Mouse (Mus musculus) embryonic facial prominence, embryonic 11.5 days (tissue): ENCODE results near the gene Apom. TPM values are rescaled to one million over a fixed set of nuclear protein-coding genes. Genes with fewer than 3 reads are reported as not detected.

Source experiments
- ATAC-seq: fragments of 200-750 bp; cut with Nextera tagmentation; replicated peaks from 2 replicates; pipeline ENCODE4 v1.8.0; 2017; ENCODE audit warnings: low read depth; ENCODE audit not compliant: insufficient number of reproducible peaks, low FRiP score, low TSS enrichment
- DNase-seq: peaks from one replicate; pipeline ENCODE4 v3.0.0-alpha.2; 2015; ENCODE audit warnings: low spot score
- H3K27ac ChIP-seq: fragments of 300-500 bp; sonication (generic); replicated peaks from 2 replicates; pipeline ENCODE4 v1.5.1; 2014; ENCODE audit warnings: mild to moderate bottlenecking, low read depth, low read length, control low read depth
- H3K27me3 ChIP-seq: fragments of 300-500 bp; sonication (generic); 2 replicates; pipeline ENCODE4 v1.6.1; 2014; ENCODE audit warnings: mild to moderate bottlenecking, low read length, moderate library complexity, mixed read lengths; ENCODE audit not compliant: control insufficient read depth, insufficient read depth
- H3K36me3 ChIP-seq: fragments of 300-500 bp; sonication (generic); replicated peaks from 2 replicates; pipeline ENCODE4 v1.6.1; 2014; ENCODE audit warnings: low read depth, mild to moderate bottlenecking, low read length, moderate library complexity, mixed read lengths; ENCODE audit not compliant: control insufficient read depth, insufficient read depth
- H3K4me1 ChIP-seq: fragments of 300-500 bp; sonication (generic); 2 replicates; pipeline ENCODE4 v1.6.1; 2014; ENCODE audit warnings: low read length, mixed read lengths; ENCODE audit not compliant: control insufficient read depth, insufficient read depth
- H3K4me2 ChIP-seq: fragments of 300-500 bp; sonication (generic); 2 replicates; pipeline ENCODE4 v1.6.1; 2014; ENCODE audit warnings: low read depth, mild to moderate bottlenecking, control low read depth, low read length, moderate library complexity
- H3K4me3 ChIP-seq: fragments of 300-500 bp; sonication (generic); 2 replicates; pipeline ENCODE4 v1.5.1; 2014; ENCODE audit warnings: low read depth, low read length, control low read depth
- H3K9ac ChIP-seq: fragments of 300-500 bp; sonication (generic); replicated peaks from 2 replicates; pipeline ENCODE4 v1.6.1; 2014; ENCODE audit warnings: mild to moderate bottlenecking, control low read depth, low read length
- H3K9me3 ChIP-seq: fragments of 300-500 bp; sonication (generic); replicated peaks from 2 replicates; pipeline ENCODE4 v1.6.1; 2016; ENCODE audit warnings: mild to moderate bottlenecking, low read length, inconsistent platforms, mixed read lengths; ENCODE audit not compliant: control insufficient read depth
- WGBS: fragments of 180-500 bp; shearing (Covaris S2); extraction: QIAGEN DNeasy Blood & Tissue Kit; methylation state at CpG from one replicate; pipeline ENCODE4 v1.1.7; 2014; 5-methylcytosine and 5-hydroxymethylcytosine counted together
- polyA plus RNA-seq: library from polyadenylated mRNA; unstranded; fragments of >200 nt; fragmentation: Nextera tagmentation; extraction: Ambion mirVana; gene quantifications from 2 replicates; pipeline ENCODE4 v1.2.1, GENCODE M21; 2014

Apom gene
- polyA plus RNA-seq, 1 experiment from 2014 or later: 0.49 TPM

DNA sequence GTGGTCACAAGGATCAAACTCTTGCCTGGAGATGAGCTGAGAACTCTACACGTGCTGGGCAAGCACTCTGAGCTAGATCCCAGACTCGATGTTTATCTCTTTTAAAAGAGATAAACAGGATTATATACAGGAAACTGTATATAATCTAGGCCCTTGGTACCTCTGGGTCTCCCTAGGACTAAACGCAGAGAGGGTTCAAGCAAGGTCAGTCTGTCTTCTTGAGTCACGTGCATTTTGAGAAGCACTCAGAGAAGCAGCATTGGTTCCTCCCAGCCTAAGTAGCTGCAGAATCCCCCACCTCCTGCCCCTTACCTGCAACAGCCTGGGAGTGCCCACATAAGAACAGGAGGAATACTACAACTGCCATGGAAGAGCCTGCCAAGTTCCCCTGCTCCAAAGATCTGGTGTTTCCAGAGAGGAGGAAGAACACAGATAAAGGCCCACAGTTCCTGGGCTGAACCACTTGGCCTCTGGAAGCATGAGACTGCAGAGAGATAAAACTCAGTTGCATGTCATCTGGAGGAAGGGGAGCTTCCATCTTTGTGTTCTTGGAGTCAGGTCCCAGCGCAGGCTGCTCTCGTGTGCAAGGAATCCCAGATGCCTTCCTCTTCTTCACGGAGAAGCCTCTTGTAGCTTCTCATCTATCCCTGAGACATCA lies 46.5 kb downstream of the Apom start, which contains the start of gene Ly6g6f:
Gene Ly6g6f (minus strand): TSS at position 403 of the 658 bp plus-strand sequence.
- Histone ChIP-seq H3K9ac (no peak within 1 kb of the TSS), H3K36me3 (no peaks in the 10 kb centered on the region), H3K4me3 (no peak within 1 kb of the TSS), H3K4me2 (no peak within 1 kb of the TSS), H3K27ac (no peak within 1 kb of the TSS), H3K27me3 (no peaks in the 10 kb centered on the region), H3K4me1 (peaks cover 3% of the 10 kb centered on the region), H3K9me3 (no peaks in the 10 kb centered on the region)
- no peak for DNase-seq
- ATAC-seq: no peak
- 78% methylated on average over 7 of the region's 7 CpGs for WGBS

DNA sequence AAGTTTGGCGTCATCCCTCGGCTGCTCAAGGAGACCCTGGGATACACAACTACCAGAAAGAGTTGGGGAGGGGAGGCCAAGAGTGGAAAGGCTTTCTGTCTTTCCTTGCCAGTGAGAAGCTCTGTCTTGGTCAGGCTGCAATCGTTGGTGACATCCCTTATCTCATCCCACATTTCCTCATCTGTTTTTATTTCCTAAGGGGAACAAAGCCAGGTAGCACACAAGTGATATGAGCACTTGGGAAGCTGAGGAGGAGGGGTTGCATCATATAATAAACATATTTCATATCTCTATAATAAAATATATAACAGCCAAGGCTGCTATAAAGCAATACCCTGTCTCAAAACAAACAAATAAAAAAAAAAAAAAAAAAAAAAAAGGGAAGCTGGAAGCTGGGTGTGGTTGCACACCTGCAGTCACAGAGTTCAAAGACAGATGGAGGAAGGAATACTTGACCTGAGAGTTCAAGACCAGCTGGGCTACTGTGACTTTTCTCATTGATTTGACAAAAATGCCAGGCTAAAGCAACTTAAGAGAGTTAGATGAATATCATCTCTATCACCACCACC lies 47.8 kb downstream of the Apom start:
- Histone ChIP-seq H3K9me3 (no peaks in the 10 kb centered on the region), H3K36me3 (no peaks in the 10 kb centered on the region), H3K9ac (no peak overlapping the region), H3K27ac (no peak overlapping the region), H3K4me1 (no peaks in the 10 kb centered on the region), H3K4me2 (no peak overlapping the region), H3K4me3 (no peak overlapping the region), H3K27me3 (no peaks in the 10 kb centered on the region)
- WGBS: 72% methylated on average over 3 of the region's 3 CpGs
- DNase-seq: no peak
- no peak for ATAC-seq

DNA sequence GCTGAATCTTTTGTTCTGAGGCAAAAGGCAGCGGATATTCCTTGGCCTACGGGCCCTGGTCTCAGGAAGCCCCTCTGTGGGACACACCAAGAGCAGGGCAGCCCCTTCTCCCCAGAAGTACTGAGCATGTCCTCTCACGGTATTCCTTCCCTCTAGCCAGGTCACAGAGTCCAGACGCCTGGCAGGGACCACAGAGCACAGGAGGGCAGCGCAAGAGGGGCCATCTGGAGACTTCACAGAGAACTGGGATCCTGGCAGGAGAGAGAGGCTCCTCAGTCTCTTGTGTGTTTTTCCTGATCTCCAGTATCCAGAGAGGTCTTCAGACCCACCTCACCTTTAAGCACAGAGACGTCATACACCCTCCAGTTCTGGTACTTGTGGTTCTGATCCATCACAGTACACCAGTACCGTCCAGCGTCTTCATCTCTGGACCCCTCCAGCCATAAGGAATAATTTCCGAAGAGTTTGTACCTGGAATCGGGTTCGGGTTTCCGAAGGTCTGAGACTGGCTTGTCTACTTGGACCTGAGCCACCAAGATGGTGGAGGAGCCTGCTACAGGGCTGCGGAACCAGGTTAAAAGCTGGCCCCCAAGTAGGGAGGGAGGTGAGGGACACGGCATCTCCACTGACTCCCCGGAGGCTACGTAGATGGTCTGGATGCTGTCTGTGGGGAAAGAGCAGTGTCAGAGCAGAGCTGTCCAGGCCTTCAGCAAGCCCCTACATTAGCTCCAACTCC lies 48.8 kb downstream of the Apom start:
- DNase-seq (no peak), ATAC-seq (no peak)
- H3K27ac ChIP-seq: no peak overlapping the region
- WGBS: 84% methylated on average over 16 of the region's 16 CpGs
- no peaks in the 10 kb centered on the region for H3K36me3 ChIP-seq
- no peaks in the 10 kb centered on the region for H3K27me3 ChIP-seq
- H3K4me1 ChIP-seq: peaks cover 1% of the 10 kb centered on the region; the same call in 1 of the 2 replicates
- no peak overlapping the region for H3K4me3 ChIP-seq
- no peak overlapping the region for H3K9ac ChIP-seq
- H3K4me2 ChIP-seq: no peak overlapping the region
- H3K9me3 ChIP-seq: no peaks in the 10 kb centered on the region

DNA sequence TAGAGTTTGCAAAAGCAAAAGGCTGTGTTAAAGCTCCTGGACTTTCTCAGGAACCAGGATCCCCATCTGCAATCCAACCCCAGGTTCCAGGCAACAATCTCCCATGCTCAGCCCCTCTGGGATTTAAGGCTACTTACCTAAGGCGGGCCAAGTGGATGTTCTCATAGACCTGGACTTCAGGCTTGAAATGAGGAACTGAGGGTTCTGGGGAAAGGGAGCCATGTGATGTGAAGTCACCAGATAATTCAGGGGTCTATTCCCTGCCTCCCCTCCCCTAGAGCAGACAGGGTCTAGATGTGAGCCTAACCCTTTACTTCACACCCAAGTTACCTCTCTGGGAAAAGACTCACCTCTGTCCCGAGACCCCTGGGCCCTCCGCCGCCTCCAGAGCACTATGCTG lies 51.1 kb downstream of the Apom start:
- H3K9me3 ChIP-seq: no peaks in the 10 kb centered on the region
- no peaks in the 10 kb centered on the region for H3K36me3 ChIP-seq
- no peak overlapping the region for H3K9ac ChIP-seq
- H3K4me1 ChIP-seq: peaks cover 9% of the 10 kb centered on the region
- H3K4me3 ChIP-seq: no peak overlapping the region
- WGBS: 66% methylated on average over 4 of the region's 4 CpGs
- H3K4me2 ChIP-seq: no peak overlapping the region
- no peaks in the 10 kb centered on the region for H3K27me3 ChIP-seq
- DNase-seq: no peak
- ATAC-seq: no peak
- no peak overlapping the region for H3K27ac ChIP-seq

DNA sequence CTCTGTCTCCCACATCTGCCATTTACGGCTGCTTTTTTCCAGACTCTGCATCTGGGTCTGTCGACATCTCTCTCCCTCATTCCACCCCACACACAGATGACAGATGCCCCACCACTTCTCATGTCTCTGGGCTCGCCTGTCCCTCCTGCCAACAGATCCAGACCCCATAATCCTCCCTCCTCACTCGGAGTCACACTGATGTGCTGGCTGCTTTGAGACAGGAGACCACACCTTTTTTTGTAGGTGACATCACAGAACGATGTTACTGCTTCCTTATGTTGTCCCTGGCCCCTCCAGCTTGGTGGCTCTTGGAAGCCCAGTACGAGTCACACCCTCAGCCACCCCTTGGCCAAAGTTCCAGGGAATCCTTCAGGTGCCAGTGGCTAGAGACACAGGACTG lies 51.6 kb downstream of the Apom start:
- no peaks in the 10 kb centered on the region for H3K36me3 ChIP-seq
- ATAC-seq (no peak), DNase-seq (no peak)
- no peak overlapping the region for H3K9ac ChIP-seq
- peaks cover 9% of the 10 kb centered on the region for H3K4me1 ChIP-seq
- no peaks in the 10 kb centered on the region for H3K9me3 ChIP-seq
- no peak overlapping the region for H3K4me3 ChIP-seq
- no peak overlapping the region for H3K27ac ChIP-seq
- H3K27me3 ChIP-seq: no peaks in the 10 kb centered on the region
- 67% methylated on average over 6 of the region's 6 CpGs for WGBS
- no peak overlapping the region for H3K4me2 ChIP-seq

DNA sequence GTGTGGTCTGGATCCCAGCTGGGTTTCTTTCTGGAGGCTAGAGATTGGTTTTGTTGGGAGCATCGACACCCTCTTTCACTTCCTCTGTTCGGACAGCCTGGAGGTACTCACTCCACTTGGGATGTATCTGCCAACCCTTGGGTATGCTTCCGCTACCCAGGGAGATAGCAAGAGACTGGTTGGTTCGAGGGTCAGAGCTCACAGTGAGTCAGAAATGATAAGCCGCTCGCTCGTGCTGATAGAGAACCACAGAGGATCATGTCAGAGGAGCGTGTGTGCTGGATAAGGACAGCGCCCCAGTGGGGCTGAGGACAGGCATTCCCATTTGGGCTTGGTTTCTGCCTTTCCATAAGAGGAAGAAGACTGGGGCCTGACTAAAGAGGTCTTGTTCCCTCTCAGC lies 52.1 kb downstream of the Apom start:
- no peaks in the 10 kb centered on the region for H3K9me3 ChIP-seq
- H3K4me1 ChIP-seq: peaks cover 9% of the 10 kb centered on the region
- H3K27me3 ChIP-seq: no peaks in the 10 kb centered on the region
- WGBS: 64% methylated on average over 9 of the region's 9 CpGs
- no peak for ATAC-seq
- DNase-seq: no peak
- H3K9ac ChIP-seq: no peak overlapping the region
- H3K36me3 ChIP-seq: no peaks in the 10 kb centered on the region
- H3K4me3 ChIP-seq: no peak overlapping the region
- H3K27ac ChIP-seq: no peak overlapping the region
- H3K4me2 ChIP-seq: no peak overlapping the region

Other genes starting within 250 kb of the Apom start
- 0.81 and 1.6 TPM in 2 replicates for gene C2, start 233.8 kb downstream of the Apom start, polyA plus RNA-seq
- 59.3 and 60.6 TPM in 2 replicates for gene Ehmt2, start 233.6 kb downstream of the Apom start, polyA plus RNA-seq
- 0.08 and 0.11 TPM in 2 replicates for gene Slc44a4, start 217.6 kb downstream of the Apom start, polyA plus RNA-seq
- gene Neu1, start 200.8 kb downstream of the Apom start, polyA plus RNA-seq: 10.9 and 13.1 TPM in 2 replicates
- 0.21 and 0.49 TPM in 2 replicates for gene Hspa1b, start 172.8 kb downstream of the Apom start, polyA plus RNA-seq
- not detected in 2 replicates for gene Gm20481, start 162.1 kb downstream of the Apom start, polyA plus RNA-seq
- 1.7 and 1.8 TPM in 2 replicates for gene Hspa1a, start 159.9 kb downstream of the Apom start, polyA plus RNA-seq
- 1.5 and 2.0 TPM in 2 replicates for gene Hspa1l, start 159.3 kb downstream of the Apom start, polyA plus RNA-seq
- gene Lsm2, start 150.2 kb downstream of the Apom start, polyA plus RNA-seq: 219 and 241 TPM in 2 replicates
- gene Vars, start 131.1 kb downstream of the Apom start, polyA plus RNA-seq: 73.9 and 85.2 TPM in 2 replicates
- 0.10 and 0.17 TPM in 2 replicates for gene Vwa7, start 115.5 kb downstream of the Apom start, polyA plus RNA-seq
- 3.5 and 7.5 TPM in 2 replicates for gene Sapcd1, start 104.0 kb downstream of the Apom start, polyA plus RNA-seq
- gene Msh5, start 85.3 kb downstream of the Apom start, polyA plus RNA-seq: 3.0 and 3.2 TPM in 2 replicates
- 73.9 and 84.2 TPM in 2 replicates for gene Clic1, start 82.1 kb downstream of the Apom start, polyA plus RNA-seq
- 543 and 586 TPM in 2 replicates for gene Ddah2, start 73.0 kb downstream of the Apom start, polyA plus RNA-seq
- 0.33 TPM in 1 of 2 replicates, not detected in the other for gene Ly6g6c, start 66.7 kb downstream of the Apom start, polyA plus RNA-seq
- gene Mpig6b, start 65.9 kb downstream of the Apom start, polyA plus RNA-seq: 0.74 and 1.2 TPM in 2 replicates
- gene Ly6g6e, start 55.1 kb downstream of the Apom start, polyA plus RNA-seq: 0.66 and 1.1 TPM in 2 replicates
- 0.92 TPM in 1 of 2 replicates, not detected in the other for gene Ly6g6d, start 54.0 kb downstream of the Apom start, polyA plus RNA-seq
- gene Ly6g6f, start 46.4 kb downstream of the Apom start, polyA plus RNA-seq: 0.36 and 0.43 TPM in 2 replicates
- 38.5 and 39.8 TPM in 2 replicates for gene Abhd16a, start 42.8 kb downstream of the Apom start, polyA plus RNA-seq
- not detected in 2 replicates for gene Ly6g5c, start 23.8 kb downstream of the Apom start, polyA plus RNA-seq
- gene Ly6g5b, start 16.6 kb downstream of the Apom start, polyA plus RNA-seq: 0.53 and 1.1 TPM in 2 replicates
- gene Gpank1, start 10.6 kb downstream of the Apom start, polyA plus RNA-seq: 24.6 and 26.4 TPM in 2 replicates
- gene Csnk2b, start 10.0 kb downstream of the Apom start, polyA plus RNA-seq: 273 and 294 TPM in 2 replicates
- 6.9 and 7.4 TPM in 2 replicates for gene D17H6S53E, start 5.7 kb downstream of the Apom start, polyA plus RNA-seq
- 87.8 and 101 TPM in 2 replicates for gene Bag6, start 3.1 kb upstream of the Apom start, polyA plus RNA-seq
- 131 and 144 TPM in 2 replicates for gene Prrc2a, start 32.8 kb upstream of the Apom start, polyA plus RNA-seq
- gene Aif1, start 44.0 kb upstream of the Apom start, polyA plus RNA-seq: 6.1 and 7.9 TPM in 2 replicates
- 3.8 and 6.1 TPM in 2 replicates for gene Lst1, start 56.4 kb upstream of the Apom start, polyA plus RNA-seq
- gene Ltb, start 62.4 kb upstream of the Apom start, polyA plus RNA-seq: 0.32 and 0.48 TPM in 2 replicates
- gene Tnf, start 70.0 kb upstream of the Apom start, polyA plus RNA-seq: not detected in 2 replicates
- gene Lta, start 73.3 kb upstream of the Apom start, polyA plus RNA-seq: not detected in 2 replicates
- not detected in 2 replicates for gene Gm16181, start 88.8 kb upstream of the Apom start, polyA plus RNA-seq
- 6.2 and 7.9 TPM in 2 replicates for gene Atp6v1g2, start 101.6 kb upstream of the Apom start, polyA plus RNA-seq
- gene Nfkbil1, start 103.7 kb upstream of the Apom start, polyA plus RNA-seq: 3.1 and 4.0 TPM in 2 replicates
- gene Ddx39b, start 109.7 kb upstream of the Apom start, polyA plus RNA-seq: 664 and 669 TPM in 2 replicates
- gene H2-D1, start 130.7 kb upstream of the Apom start, polyA plus RNA-seq: 18.8 and 24.0 TPM in 2 replicates
- gene H2-Q1, start 188.4 kb upstream of the Apom start, polyA plus RNA-seq: 0.08 TPM in 1 of 2 replicates, not detected in the other
- gene H2-Q2, start 210.2 kb upstream of the Apom start, polyA plus RNA-seq: 0.69 and 0.86 TPM in 2 replicates
- 1.0 and 1.1 TPM in 2 replicates for gene H2-Q4, start 247.6 kb upstream of the Apom start, polyA plus RNA-seq